Mouse (Mus musculus): ENCODE measurements at regions not wholly inside any gene's neighbourhood (a gene's known extent, or its start where the extent isn't known, plus 50 kb on each side); places are given as distances from the start of the nearest gene placed in this dataset.

GRCm38 (mm10) chr19:54685147-54685546, 441.9 kb downstream of the Gpam start:
- ATAC-seq (ENCODE audit: insufficient number of reproducible peaks, low FRiP score, low TSS enrichment, low read depth), result no peak
- Histone ChIP-seq H3K9ac (no peak overlapping the region), H3K4me2 (no peak overlapping the region), H3K36me3 (no peaks in the 10 kb centered on the region), H3K4me3 (no peak overlapping the region), H3K27ac (no peak overlapping the region), H3K27me3 (no peaks in the 10 kb centered on the region), H3K9me3 (no peaks in the 10 kb centered on the region), H3K4me1 (no peaks in the 10 kb centered on the region)
- WGBS, result 88% methylated on average over 4 of the region's 4 CpGs
